Mouse (Mus musculus): Measurements from ENCODE around the gene Nipal1.

GRCm38 (mm10) chr5:72661051-72661781 lies 13.6 kb downstream of the Nipal1 start:
- TF ChIP-seq CTCF (IDR thresholded peaks at IDR 0.05; ENCODE audit: low read depth, low read length) (no peak), EP300 (IDR thresholded peaks at IDR 0.05; ENCODE audit: insufficient read depth, low read depth, low read length) (no peak), POLR2A (IDR thresholded peaks at IDR 0.05; ENCODE audit: insufficient read depth, low read length) (no peak)

Data from ES-Bruce4 (cell line).